Comparison of ENCODE assay signal across 21 mouse cellular contexts in the genomic region with DNA sequence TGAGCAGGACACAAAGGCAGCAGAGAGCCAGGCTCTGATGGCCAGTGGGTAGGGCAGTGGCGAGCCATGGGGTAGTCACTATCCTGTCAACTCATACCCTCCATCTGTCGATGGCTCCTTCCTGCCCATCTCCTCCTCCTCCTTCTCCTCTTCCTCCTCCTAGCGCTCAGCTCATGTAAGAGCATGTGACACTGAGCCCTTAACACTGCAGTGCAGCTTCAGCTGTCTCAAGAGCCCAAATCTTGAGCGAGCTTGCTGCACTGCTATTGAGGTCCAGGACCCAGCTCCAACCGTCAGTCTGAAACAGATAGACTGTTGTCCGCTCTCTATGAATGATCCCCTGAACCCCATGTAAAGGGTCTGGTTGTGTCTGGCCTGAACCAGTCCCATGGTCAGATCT. TPM values are rescaled to one million over a fixed set of nuclear protein-coding genes. Genes with fewer than 3 reads are reported as not detected.
DNase-seq lines count a peak whose midpoint lies in the region; ATAC-seq and TF ChIP-seq lines count a peak whose summit lies in the region.
"Had no signal": no experiment of that assay in that cellular context is flagged by ENCODE, and none has a peak within 500 bp of the region (broad histone marks: within the 10 kb centered on the region; RNA-seq: fewer than 3 reads in every experiment).

No protein-coding gene starts in this region.

- ATAC-seq in common myeloid progenitor, adult 5-6 weeks (replicated peaks; ENCODE audit: low read depth, poor library complexity, severe bottlenecking) = peak; percentile 48
- peak; percentile 69; the same call in 1 of the 2 replicates for ATAC-seq in megakaryocyte-erythroid progenitor cell, adult 5-6 weeks (replicated peaks; ENCODE audit: low FRiP score, low TSS enrichment, poor library complexity, severe bottlenecking)
- ATAC-seq in kidney, embryonic 15.5 days (replicated peaks; ENCODE audit: low FRiP score) = no peak
- ATAC-seq: intestine, embryonic 15.5 days had no signal

- no peaks in the 10 kb centered on the region for H3K9me3 ChIP-seq in kidney, embryonic 15.5 days (replicated peaks)
- H3K9me3 ChIP-seq: embryonic facial prominence, embryonic 12.5 days; heart, embryonic 12.5 days; intestine, embryonic 15.5 days; limb, embryonic 15.5 days had no signal

- no peak overlapping the region for H3K4me2 ChIP-seq in kidney, embryonic 15.5 days
- H3K4me2 ChIP-seq: embryonic facial prominence, embryonic 12.5 days; heart, embryonic 12.5 days; intestine, embryonic 15.5 days; limb, embryonic 15.5 days; lung, embryonic 14.5 days; midbrain, embryonic 11.5 days had no signal

- H3K27me3 ChIP-seq in kidney, embryonic 15.5 days = no peaks in the 10 kb centered on the region
- H3K27me3 ChIP-seq: embryonic facial prominence, embryonic 12.5 days; heart, embryonic 12.5 days; intestine, embryonic 15.5 days; limb, embryonic 15.5 days had no signal

- H3K9ac ChIP-seq in kidney, embryonic 15.5 days = no peak overlapping the region
- H3K9ac ChIP-seq: embryonic facial prominence, embryonic 12.5 days; heart, embryonic 12.5 days; intestine, embryonic 15.5 days; limb, embryonic 15.5 days; liver, embryonic 14.5 days; lung, embryonic 14.5 days had no signal

- DNase-seq in cerebellum, adult 9-10 months = peak; percentile 40
- no peak for DNase-seq in cerebellum, postnatal 36 days
- DNase-seq in layer of hippocampus, adult 2 months (ENCODE audit: low spot score in 2 of 2) = no peak
- no peak for DNase-seq in layer of hippocampus, adult 18-20 months (ENCODE audit: low spot score in 2 of 2)
- DNase-seq in spleen, postnatal 4 days (ENCODE audit: low spot score in 2 of 2) = no peak
- DNase-seq: adrenal gland, postnatal 25 days; B cell, adult 2 months; heart, postnatal 10 days; kidney, adult 8-10 months; kidney, postnatal 14 days; lung, embryonic 14.5 days had no signal

- peak overlapping the region; percentile 60 for H3K27ac ChIP-seq in layer of hippocampus, adult 2 months
- H3K27ac ChIP-seq in kidney, embryonic 15.5 days = no peak overlapping the region
- H3K27ac ChIP-seq: embryonic facial prominence, embryonic 12.5 days; intestine, embryonic 15.5 days; liver, embryonic 14.5 days; stomach, postnatal 0 days had no signal

- peaks cover 76% of the 10 kb centered on the region for H3K36me3 ChIP-seq in kidney, embryonic 15.5 days

- no peak for TF ChIP-seq CTCF in layer of hippocampus, adult 2 months (conservative IDR thresholded peaks at IDR 0.05)

- WGBS in kidney, embryonic 15.5 days = 92% methylated on average over 6 of the region's 6 CpGs

- H3K4me3 ChIP-seq in layer of hippocampus, adult 2 months = no peak overlapping the region
- H3K4me3 ChIP-seq in kidney, embryonic 15.5 days (replicated peaks) = no peak overlapping the region
- H3K4me3 ChIP-seq: embryonic facial prominence, embryonic 12.5 days; heart, embryonic 12.5 days; intestine, embryonic 15.5 days; limb, embryonic 15.5 days had no signal

- H3K4me1 ChIP-seq in kidney, embryonic 15.5 days = no peaks in the 10 kb centered on the region
- H3K4me1 ChIP-seq: embryonic facial prominence, embryonic 12.5 days; intestine, embryonic 15.5 days; limb, embryonic 15.5 days had no signal

RNA-seq across cellular contexts. Expression of a gene that starts 47.9 kb away (rescaled TPM):
- 10 to 100 TPM; 22.5 to 24.2 TPM for total RNA-seq in layer of hippocampus, adult 2 months (2021)
- 10 to 100 TPM; 20.3 to 23.4 TPM for total RNA-seq in layer of hippocampus, adult 18-20 months (2021)
- total RNA-seq in common myeloid progenitor, adult 5-6 weeks (2017) = 77.0 and 94.4 TPM in 2 replicates
- 82.7 and 87.7 TPM in 2 replicates for total RNA-seq in megakaryocyte-erythroid progenitor cell, adult 5-6 weeks (2014; fragmentation: Nextera tagmentation)
- 94.7 and 123 TPM in 2 replicates for total RNA-seq in megakaryocyte-erythroid progenitor cell, adult 5-6 weeks (2017)
- 49.7 and 51.1 TPM in 2 replicates for polyA plus RNA-seq in kidney, embryonic 15.5 days (2015; fragmentation: Nextera tagmentation; extraction: Ambion mirVana)
